Mouse (Mus musculus) intestine, embryonic 14.5 days (tissue): ENCODE measurements around the gene Rplp0. TPM values are rescaled to one million over a fixed set of nuclear protein-coding genes. Genes with fewer than 3 reads are reported as not detected.

ENCODE experiments used
- ATAC-seq: fragments of 200-750 bp; cut with Nextera tagmentation; replicated peaks from 2 replicates; pipeline ENCODE4 v1.8.0; 2017; ENCODE audit warnings: low read depth, moderate number of reproducible peaks, moderate TSS enrichment, moderate library complexity; ENCODE audit not compliant: low FRiP score, low TSS enrichment
- DNase-seq: peaks from one replicate; pipeline ENCODE4 v3.0.0-alpha.2; 2018; ENCODE audit warnings: low spot score
- H3K27ac ChIP-seq: fragments of 300-500 bp; sonication (generic); 2 replicates; pipeline ENCODE4 v1.5.1; 2014; ENCODE audit warnings: low read depth, mild to moderate bottlenecking, control low read depth
- H3K27me3 ChIP-seq: fragments of 300-500 bp; sonication (generic); replicated peaks from 2 replicates; pipeline ENCODE4 v1.6.1; 2014; ENCODE audit warnings: low read length, control low read depth; ENCODE audit not compliant: control insufficient read depth, insufficient read depth
- H3K36me3 ChIP-seq: fragments of 300-500 bp; sonication (generic); 2 replicates; pipeline ENCODE4 v1.6.1; 2014; ENCODE audit warnings: low read length, control low read depth; ENCODE audit not compliant: control insufficient read depth, insufficient read depth
- H3K4me1 ChIP-seq: fragments of 300-500 bp; sonication (generic); replicated peaks from 2 replicates; pipeline ENCODE4 v1.6.1; 2014; ENCODE audit warnings: low read length, control low read depth, mixed read lengths; ENCODE audit not compliant: control insufficient read depth, insufficient read depth
- H3K4me2 ChIP-seq: fragments of 300-500 bp; sonication (generic); 2 replicates; pipeline ENCODE4 v1.6.1; 2014; ENCODE audit warnings: low read length
- H3K4me3 ChIP-seq: fragments of 300-500 bp; sonication (generic); 2 replicates; pipeline ENCODE4 v1.5.1; 2014; ENCODE audit warnings: low read depth, low read length, control low read depth, mixed read lengths
- H3K9ac ChIP-seq: fragments of 300-500 bp; sonication (generic); 2 replicates; pipeline ENCODE4 v1.6.1; 2014; ENCODE audit warnings: mild to moderate bottlenecking, low read length
- H3K9me3 ChIP-seq: fragments of 300-500 bp; sonication (generic); 2 replicates; pipeline ENCODE4 v1.6.1; 2016; ENCODE audit warnings: low read length, control low read depth; ENCODE audit not compliant: control insufficient read depth
- WGBS: fragments of 180-500 bp; shearing (Covaris S2); extraction: QIAGEN DNeasy Blood & Tissue Kit; methylation state at CpG from one replicate; pipeline ENCODE4 v1.1.7; 2014; 5-methylcytosine and 5-hydroxymethylcytosine counted together
- microRNA-seq: library from miRNA; unstranded; fragments of <30 nt; microRNA quantifications from one replicate; pipeline ENCODE4, GENCODE M21; 2016
- polyA plus RNA-seq: library from polyadenylated mRNA; unstranded; fragments of >200 nt; fragmentation: Nextera tagmentation; extraction: Ambion mirVana; gene quantifications from 2 replicates; pipeline ENCODE4 v1.2.1, GENCODE M21; 2014

Rplp0 gene
- polyA plus RNA-seq, 1 experiment from 2014 or later, result 2,116 TPM

GRCm38 (mm10) chr5:115591506-115591905 is 32.2 kb downstream of the Rplp0 start:
- no peak overlapping the region for H3K9ac ChIP-seq
- H3K27ac ChIP-seq, result no peak overlapping the region
- DNase-seq (no peak), ATAC-seq (no peak)
- H3K4me1 ChIP-seq, result no peaks in the 10 kb centered on the region
- no peak overlapping the region for H3K4me2 ChIP-seq
- WGBS, result 88% methylated on average over 2 of the region's 2 CpGs
- H3K36me3 ChIP-seq, result peaks cover 96% of the 10 kb centered on the region
- H3K9me3 ChIP-seq, result no peaks in the 10 kb centered on the region
- no peaks in the 10 kb centered on the region for H3K27me3 ChIP-seq
- H3K4me3 ChIP-seq, result no peak overlapping the region

- Histone ChIP-seq H3K27me3 (no peaks in the 10 kb centered on the region), H3K9ac (no peak overlapping the region), H3K9me3 (no peaks in the 10 kb centered on the region), H3K4me2 (no peak overlapping the region), H3K4me1 (no peaks in the 10 kb centered on the region), H3K27ac (no peak overlapping the region), H3K36me3 (peaks cover 92% of the 10 kb centered on the region), H3K4me3 (no peak overlapping the region)
- WGBS, result 91% methylated on average over 6 of the region's 6 CpGs
- DNase-seq, result no peak
- ATAC-seq, result no peak
Observed at GRCm38 (mm10) chr5:115603561-115603960, 44.3 kb downstream of the Rplp0 start.

DNA sequence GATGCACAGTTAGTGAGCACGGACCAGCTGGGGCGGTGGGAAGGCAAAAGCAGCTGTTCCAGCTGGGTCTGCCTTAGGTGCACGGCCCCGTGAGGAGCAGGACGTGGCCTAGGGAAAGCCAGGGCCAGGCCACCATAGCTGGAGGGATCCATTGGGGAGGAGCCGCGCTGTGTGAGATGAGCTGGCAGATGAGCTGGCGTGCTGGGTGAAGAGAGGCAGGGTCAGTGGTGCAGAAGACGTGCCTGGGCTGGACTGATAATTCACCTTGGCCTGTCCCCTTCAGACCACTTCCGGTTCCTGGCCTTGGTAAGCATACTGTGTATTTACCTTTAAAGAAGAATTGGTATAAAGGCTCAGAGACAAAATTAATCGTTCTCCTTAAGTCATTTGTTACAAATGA is 52.3 kb downstream of the Rplp0 start:
- peaks cover 97% of the 10 kb centered on the region for H3K36me3 ChIP-seq
- H3K4me2 ChIP-seq, result no peak overlapping the region
- ATAC-seq (no peak), DNase-seq (no peak)
- H3K9me3 ChIP-seq, result no peaks in the 10 kb centered on the region
- no peaks in the 10 kb centered on the region for H3K27me3 ChIP-seq
- H3K4me3 ChIP-seq, result no peak overlapping the region
- H3K4me1 ChIP-seq, result no peaks in the 10 kb centered on the region
- H3K27ac ChIP-seq, result no peak overlapping the region
- H3K9ac ChIP-seq, result no peak overlapping the region
- WGBS, result 94% methylated on average over 11 of the region's 11 CpGs

Small RNA genes lying within 50 kb of the gene (microRNA-seq; reads per million reads assigned to microRNA genes)
- 0.34 reads per million for gene Mir7029

Other genes with a start within 250 kb of the Rplp0 start
- 226 and 231 TPM in 2 replicates for gene Srsf9, start 232.3 kb upstream of the Rplp0 start, polyA plus RNA-seq
- 33.7 and 40.2 TPM in 2 replicates for gene Gatc, start 218.3 kb upstream of the Rplp0 start, polyA plus RNA-seq
- 59.8 and 65.9 TPM in 2 replicates for gene Triap1, start 218.2 kb upstream of the Rplp0 start, polyA plus RNA-seq
- 1,031 and 1,178 TPM in 2 replicates for gene Cox6a1, start 210.5 kb upstream of the Rplp0 start, polyA plus RNA-seq
- 16.0 and 16.5 TPM in 2 replicates for gene Msi1, start 129.9 kb upstream of the Rplp0 start, polyA plus RNA-seq
- gene Pla2g1b, start 93.2 kb upstream of the Rplp0 start, polyA plus RNA-seq, result 5.0 and 6.3 TPM in 2 replicates
- gene Sirt4, start 74.7 kb upstream of the Rplp0 start, polyA plus RNA-seq, result 15.2 and 21.5 TPM in 2 replicates
- gene Pxn, start 52.8 kb upstream of the Rplp0 start, polyA plus RNA-seq, result 16.8 and 19.3 TPM in 2 replicates
- gene Gcn1l1, start 5.8 kb downstream of the Rplp0 start, polyA plus RNA-seq, result 43.6 and 44.8 TPM in 2 replicates
- gene Rab35, start 72.4 kb downstream of the Rplp0 start, polyA plus RNA-seq, result 16.3 and 19.5 TPM in 2 replicates
- gene Bicdl1, start 172.2 kb downstream of the Rplp0 start, polyA plus RNA-seq, result 12.1 and 13.6 TPM in 2 replicates